Mouse (Mus musculus) midbrain, embryonic 11.5 days (tissue): ENCODE measurements around the gene Rgs3. TPM values are rescaled to one million over a fixed set of nuclear protein-coding genes. Genes with fewer than 3 reads are reported as not detected.

ENCODE experiments used
- ATAC-seq: fragments of 200-750 bp; cut with Nextera tagmentation; 2 replicates; pipeline ENCODE4 v1.8.0; 2017; ENCODE audit warnings: moderate TSS enrichment, moderate library complexity; ENCODE audit not compliant: low FRiP score
- DNase-seq: peaks from one replicate; pipeline ENCODE4 v3.0.0; 2015; ENCODE audit warnings: low spot score; ENCODE audit errors: missing footprints
- H3K27ac ChIP-seq: fragments of 300-500 bp; sonication (generic); 2 replicates; pipeline ENCODE4 v1.5.1; 2014; ENCODE audit warnings: low read depth, low read length
- H3K27me3 ChIP-seq: fragments of 300-500 bp; sonication (generic); 2 replicates; pipeline ENCODE4 v1.6.1; 2014; ENCODE audit warnings: mild to moderate bottlenecking, low read length, moderate library complexity, mixed read lengths; ENCODE audit not compliant: control insufficient read depth, insufficient read depth
- H3K36me3 ChIP-seq: fragments of 300-500 bp; sonication (generic); 2 replicates; pipeline ENCODE4 v1.6.1; 2014; ENCODE audit warnings: mild to moderate bottlenecking, low read length, moderate library complexity, mixed read lengths; ENCODE audit not compliant: control insufficient read depth, insufficient read depth
- H3K4me1 ChIP-seq: fragments of 300-500 bp; sonication (generic); 2 replicates; pipeline ENCODE4 v1.6.1; 2014; ENCODE audit warnings: low read length; ENCODE audit not compliant: control insufficient read depth, insufficient read depth
- H3K4me2 ChIP-seq: fragments of 300-500 bp; sonication (generic); 2 replicates; pipeline ENCODE4 v1.6.1; 2014; ENCODE audit warnings: mild to moderate bottlenecking, moderate library complexity
- H3K4me3 ChIP-seq: fragments of 300-500 bp; sonication (generic); 2 replicates; pipeline ENCODE4 v1.5.1; 2014; ENCODE audit warnings: low read depth, low read length
- H3K9ac ChIP-seq: fragments of 300-500 bp; sonication (generic); 2 replicates; pipeline ENCODE4 v1.6.1; 2014; ENCODE audit warnings: low read length
- H3K9me3 ChIP-seq: fragments of 300-500 bp; sonication (generic); 2 replicates; pipeline ENCODE4 v1.6.1; 2016; ENCODE audit warnings: low read length; ENCODE audit not compliant: control insufficient read depth
- WGBS: fragments of 180-500 bp; shearing (Covaris S2); extraction: QIAGEN DNeasy Blood & Tissue Kit; methylation state at CpG from one replicate; pipeline ENCODE4 v1.1.7; 2014; 5-methylcytosine and 5-hydroxymethylcytosine counted together
- polyA plus RNA-seq: library from polyadenylated mRNA; unstranded; fragments of >200 nt; fragmentation: Nextera tagmentation; extraction: Ambion mirVana; gene quantifications from 2 replicates; pipeline ENCODE4 v1.2.1, GENCODE M21; 2014

Gene Rgs3
- polyA plus RNA-seq, 1 experiment from 2014 or later = 23.9 TPM

DNA sequence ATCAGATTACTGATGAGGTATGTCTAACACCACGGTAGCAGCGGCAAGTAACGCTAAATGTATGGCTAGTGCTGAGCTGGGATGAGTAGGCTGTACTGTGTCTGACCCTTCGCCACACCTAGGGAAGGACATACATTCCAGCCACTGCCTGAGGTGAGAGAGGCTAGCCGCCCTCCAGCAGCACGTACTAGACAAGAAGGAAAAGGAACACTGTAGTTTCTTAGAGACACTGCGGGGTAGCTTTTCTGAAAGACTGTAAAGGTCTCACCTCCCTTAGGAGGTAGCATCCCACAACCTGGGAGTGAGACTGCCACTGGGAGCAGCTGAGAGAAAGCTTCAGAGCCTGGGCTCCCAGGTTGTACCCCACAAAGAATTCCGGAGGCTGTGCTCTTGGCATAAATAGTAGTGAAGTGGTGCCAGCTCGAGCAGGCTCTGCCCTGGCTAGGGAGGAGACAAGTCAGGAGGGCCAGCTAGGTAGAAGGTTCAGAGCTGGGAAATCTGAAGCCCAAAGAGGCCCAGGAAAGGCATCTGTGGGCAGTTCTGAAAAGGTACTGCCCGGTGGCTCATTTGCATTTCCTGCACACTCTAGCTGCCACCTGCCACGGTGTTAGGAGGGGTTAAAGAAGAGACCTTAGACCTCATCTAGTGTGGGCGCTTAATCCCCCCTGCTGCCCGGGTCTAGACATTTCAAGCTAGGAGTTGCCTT is 41.1 kb upstream of the Rgs3 start:
- ATAC-seq = peak; percentile 8; the same call in 1 of the 2 replicates
- peak overlapping the region; percentile 70 for H3K4me2 ChIP-seq
- WGBS = 56% methylated on average over 13 of the region's 13 CpGs
- no peaks in the 10 kb centered on the region for H3K27me3 ChIP-seq
- H3K4me1 ChIP-seq = peaks cover 14% of the 10 kb centered on the region
- H3K4me3 ChIP-seq = peak overlapping the region; percentile 65
- peak; percentile 86 for DNase-seq
- no peak overlapping the region for H3K27ac ChIP-seq
- H3K9ac ChIP-seq = peak overlapping the region; percentile 79; the same call in 1 of the 2 replicates
- H3K9me3 ChIP-seq = no peaks in the 10 kb centered on the region
- H3K36me3 ChIP-seq = no peaks in the 10 kb centered on the region

DNA sequence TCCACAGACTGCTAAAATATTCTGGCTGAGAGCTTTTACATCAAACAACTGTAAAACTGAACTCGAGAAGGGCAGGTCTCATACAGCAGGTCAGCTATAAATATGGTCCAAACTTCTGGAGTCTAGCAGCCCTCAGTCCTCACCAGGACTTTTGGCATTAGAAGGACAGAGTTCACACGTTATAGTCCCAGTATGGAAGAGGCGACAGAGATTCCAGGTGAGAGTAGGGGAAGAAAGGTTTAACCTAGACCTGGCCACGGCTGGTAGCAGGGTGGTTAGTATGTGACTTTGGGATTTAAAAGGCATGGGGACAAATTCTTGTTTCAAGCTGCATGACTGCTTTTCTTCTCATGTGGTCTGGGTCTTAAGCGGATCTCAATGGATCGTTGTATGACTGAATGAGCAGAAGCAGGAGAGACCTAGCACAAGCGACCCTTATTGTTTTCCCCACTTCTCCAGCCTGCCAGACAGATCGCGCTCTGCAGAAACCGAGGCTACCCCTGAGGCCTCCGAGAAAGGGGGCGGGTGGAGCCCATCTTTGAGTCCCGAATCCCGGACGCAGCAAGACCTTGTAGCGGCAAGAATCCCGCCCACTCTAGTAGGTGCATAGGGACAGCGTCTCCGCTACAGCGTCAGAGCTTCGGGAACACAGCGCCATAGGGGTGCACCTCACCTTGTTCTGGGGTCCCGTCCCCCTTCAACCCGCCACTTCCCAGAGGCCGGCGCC is 40.4 kb upstream of the Rgs3 start:
- WGBS = 2% methylated on average over 26 of the region's 26 CpGs
- Histone ChIP-seq H3K27ac (peak overlapping the region; percentile 67; the same call in 1 of the 2 replicates), H3K36me3 (no peaks in the 10 kb centered on the region), H3K27me3 (no peaks in the 10 kb centered on the region), H3K4me2 (peak overlapping the region; percentile 70), H3K9ac (peak overlapping the region; percentile 79), H3K9me3 (no peaks in the 10 kb centered on the region), H3K4me3 (peak overlapping the region; percentile 65), H3K4me1 (peaks cover 19% of the 10 kb centered on the region)
- ATAC-seq (peak; percentile 82), DNase-seq (peak; percentile 98)

DNA sequence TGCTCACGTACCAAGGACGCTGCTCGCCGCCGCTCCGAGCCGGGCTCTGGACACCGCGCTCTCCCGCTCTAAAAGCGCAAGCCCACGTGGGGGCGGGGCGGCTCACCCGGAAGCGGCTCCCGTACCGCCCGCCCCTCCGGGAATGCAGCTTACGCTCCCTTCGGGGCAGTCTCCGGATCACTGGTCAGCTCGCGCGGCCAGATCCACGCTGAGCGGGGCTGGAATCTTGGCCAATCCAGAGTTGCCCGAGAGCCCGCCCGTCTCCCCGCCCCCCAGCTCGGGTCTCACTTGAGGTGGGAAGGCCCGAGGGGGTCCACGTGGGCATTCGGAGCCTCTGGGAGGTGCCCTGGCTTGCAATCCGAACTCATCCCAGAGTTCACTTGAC is 39.8 kb upstream of the Rgs3 start, which contains the start of gene Alad:
Gene Alad (minus strand): TSS at position 70 of the 385 bp plus-strand sequence.
- WGBS = under 1% methylated on average over 37 of the region's 37 CpGs
- peak within 1 kb of the TSS; percentile 65 for H3K4me3 ChIP-seq
- H3K4me1 ChIP-seq = peaks cover 23% of the 10 kb centered on the region
- DNase-seq (no peak), ATAC-seq (peak; percentile 90)
- H3K36me3 ChIP-seq = no peaks in the 10 kb centered on the region
- H3K27ac ChIP-seq = peak within 1 kb of the TSS; percentile 67
- H3K27me3 ChIP-seq = no peaks in the 10 kb centered on the region
- peak within 1 kb of the TSS; percentile 70 for H3K4me2 ChIP-seq
- H3K9me3 ChIP-seq = no peaks in the 10 kb centered on the region
- H3K9ac ChIP-seq = peak within 1 kb of the TSS; percentile 79

DNA sequence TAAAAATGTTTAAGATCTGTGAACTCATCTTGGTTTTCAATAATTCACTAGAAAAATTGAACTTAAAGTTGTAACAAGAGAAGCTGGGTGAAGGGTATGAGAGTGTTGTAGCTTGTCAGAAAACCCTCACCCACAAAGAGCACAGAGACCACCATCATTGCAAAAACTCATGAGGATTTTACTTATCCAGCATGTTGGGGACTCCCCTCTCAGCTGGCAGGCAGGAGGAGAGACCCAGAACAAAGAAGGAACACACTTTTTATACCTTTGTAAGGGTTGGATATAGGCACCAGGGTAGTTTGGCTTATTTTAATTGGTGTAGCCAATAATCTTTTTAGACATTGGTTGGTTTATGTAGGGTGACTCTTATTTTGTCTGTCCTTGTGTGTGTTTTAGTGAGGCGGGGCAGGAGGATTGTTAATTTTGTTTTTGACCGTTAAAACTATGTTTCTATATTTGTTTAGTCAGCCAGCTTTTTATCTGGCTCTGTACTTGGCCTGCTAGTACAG is 38.7 kb upstream of the Rgs3 start:
- Histone ChIP-seq H3K27ac (no peak overlapping the region), H3K4me2 (no peak overlapping the region), H3K27me3 (no peaks in the 10 kb centered on the region), H3K4me1 (peaks cover 23% of the 10 kb centered on the region), H3K9ac (no peak overlapping the region), H3K36me3 (no peaks in the 10 kb centered on the region), H3K9me3 (no peaks in the 10 kb centered on the region), H3K4me3 (no peak overlapping the region)
- DNase-seq = no peak
- 87% methylated on average over 2 of the region's 2 CpGs for WGBS
- no peak for ATAC-seq

DNA sequence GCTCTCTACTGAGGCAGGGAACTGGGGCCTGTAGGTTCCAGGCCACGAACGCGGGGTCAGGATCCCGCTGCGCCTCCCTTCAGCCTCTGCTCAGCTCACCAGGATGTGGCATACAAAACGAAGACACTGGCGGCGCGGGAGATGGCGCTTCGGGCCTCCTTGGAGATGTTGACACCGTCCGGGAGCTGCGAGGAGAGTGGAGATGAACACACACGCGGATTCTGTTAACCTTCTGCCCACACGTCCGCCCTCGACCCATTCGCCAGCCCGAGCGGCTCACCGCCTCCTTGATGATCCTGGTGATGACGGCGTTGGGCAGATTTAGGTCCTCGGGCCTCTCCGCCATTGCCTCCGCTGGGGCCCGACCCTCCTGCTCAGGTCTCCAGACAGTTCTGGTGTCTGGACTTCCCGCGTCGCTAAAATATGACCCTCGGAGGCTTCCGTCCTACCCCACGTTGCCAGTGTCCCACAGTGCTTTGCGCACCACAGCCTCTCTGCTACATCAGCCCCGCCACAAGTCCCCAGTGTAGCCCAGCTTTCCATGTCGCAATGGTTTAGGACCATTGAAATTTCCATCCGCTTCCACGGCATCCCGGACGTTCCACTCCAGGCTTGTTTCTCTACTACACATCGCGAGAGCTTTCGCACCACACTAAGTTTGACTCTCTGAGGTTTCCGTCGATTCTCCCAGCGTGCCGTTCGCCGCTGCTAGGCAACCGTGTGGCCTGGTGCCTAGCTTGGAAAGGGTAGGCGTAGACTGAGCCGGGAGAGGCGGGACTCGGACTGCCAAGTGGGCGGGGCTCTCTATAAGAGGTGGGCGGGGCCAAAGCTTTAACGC is 34.8 kb upstream of the Rgs3 start, which contains the start of the genes Pole3 and 4933430I17Rik:
Gene Pole3 (minus strand): TSS at position 418 of the 838 bp plus-strand sequence.
Gene 4933430I17Rik (plus strand): TSS at position 719 of the 838 bp plus-strand sequence.
- DNase-seq = peak; percentile 99
- Histone ChIP-seq H3K36me3 (no peaks in the 10 kb centered on the region), H3K9me3 (no peaks in the 10 kb centered on the region), H3K4me3 (peak within 1 kb of the TSS; percentile 70), H3K27me3 (no peaks in the 10 kb centered on the region), H3K4me1 (peaks cover 12% of the 10 kb centered on the region), H3K27ac (peak within 1 kb of the TSS; percentile 89), H3K4me2 (peak within 1 kb of the TSS; percentile 74), H3K9ac (peak within 1 kb of the TSS; percentile 84)
- WGBS = under 1% methylated on average over 59 of the region's 59 CpGs
- peak; percentile 98 for ATAC-seq

DNA sequence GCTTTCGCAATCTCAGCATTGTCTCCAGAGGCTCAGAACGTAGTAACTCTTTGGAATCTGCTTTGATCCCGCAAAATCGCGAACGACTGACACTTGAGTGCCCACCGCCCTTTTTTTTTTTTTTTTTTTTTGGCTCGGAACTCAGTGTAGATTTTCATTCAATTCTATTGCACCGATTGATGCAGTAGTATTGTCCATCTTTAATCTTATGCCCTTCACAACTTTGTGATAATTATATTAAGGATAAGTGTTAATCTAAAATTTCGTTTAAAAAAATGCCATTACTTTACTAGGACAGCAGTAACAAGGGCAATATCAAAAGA is 34.2 kb upstream of the Rgs3 start:
- Histone ChIP-seq H3K4me2 (peak overlapping the region; percentile 74), H3K27ac (no peak overlapping the region), H3K4me1 (peaks cover 11% of the 10 kb centered on the region), H3K9ac (peak overlapping the region; percentile 30; the same call in 1 of the 2 replicates), H3K36me3 (no peaks in the 10 kb centered on the region), H3K4me3 (peak overlapping the region; percentile 70), H3K27me3 (no peaks in the 10 kb centered on the region), H3K9me3 (no peaks in the 10 kb centered on the region)
- ATAC-seq (no peak), DNase-seq (no peak)
- WGBS = 0% methylated on average over 10 of the region's 10 CpGs

DNA sequence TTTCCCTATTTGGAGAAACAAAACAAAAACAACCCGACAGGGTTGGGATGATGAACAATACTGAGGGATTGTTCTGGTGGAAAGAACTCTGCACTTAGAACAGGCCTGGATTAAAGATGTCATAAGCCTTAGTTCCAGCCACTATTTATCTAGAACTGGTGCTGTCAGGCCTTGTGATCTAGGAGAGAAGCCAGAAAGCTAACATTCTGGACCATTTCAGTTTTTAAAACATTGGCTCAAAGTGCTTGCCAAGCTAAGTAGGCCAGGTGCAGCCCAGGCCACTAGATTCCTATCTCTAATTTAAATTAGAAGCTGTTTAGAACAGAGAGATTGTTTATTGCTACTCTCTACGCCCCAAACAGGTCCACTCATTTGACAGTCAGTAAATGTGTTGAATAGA is 33.4 kb upstream of the Rgs3 start:
- H3K27ac ChIP-seq = no peak overlapping the region
- no peak for ATAC-seq
- no peak overlapping the region for H3K4me3 ChIP-seq
- peaks cover 8% of the 10 kb centered on the region for H3K4me1 ChIP-seq
- DNase-seq = no peak
- H3K9me3 ChIP-seq = no peaks in the 10 kb centered on the region
- H3K9ac ChIP-seq = no peak overlapping the region
- WGBS = 63% methylated on average over 2 of the region's 2 CpGs
- H3K36me3 ChIP-seq = no peaks in the 10 kb centered on the region
- H3K27me3 ChIP-seq = no peaks in the 10 kb centered on the region
- no peak overlapping the region for H3K4me2 ChIP-seq

DNA sequence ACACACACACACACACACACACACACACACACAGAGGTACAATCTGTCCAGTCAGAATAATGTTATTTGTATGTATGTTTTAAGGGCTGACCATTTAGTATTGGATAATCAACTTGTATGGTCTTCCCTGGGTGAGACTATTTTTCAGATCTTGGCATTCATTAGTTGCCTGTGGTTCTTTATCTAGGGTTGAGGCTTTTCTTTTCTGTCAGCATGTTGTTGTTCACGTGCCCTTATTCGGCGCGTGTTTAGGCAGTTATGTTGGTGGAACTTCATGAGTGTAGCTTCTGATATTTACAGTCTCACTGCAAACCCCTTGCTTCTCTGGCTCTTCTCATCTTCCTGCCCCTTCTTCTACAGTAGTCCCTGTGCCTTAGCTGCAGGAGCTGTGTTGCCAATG is 32.0 kb upstream of the Rgs3 start:
- no peak for ATAC-seq
- WGBS = 88% methylated on average over 4 of the region's 4 CpGs

More for the DNA sequence above, 32.0 kb upstream of the Rgs3 start:
- H3K27me3 ChIP-seq = no peaks in the 10 kb centered on the region
- no peaks in the 10 kb centered on the region for H3K9me3 ChIP-seq
- H3K36me3 ChIP-seq = no peaks in the 10 kb centered on the region
- H3K27ac ChIP-seq = no peak overlapping the region
- no peak overlapping the region for H3K4me3 ChIP-seq
- no peak overlapping the region for H3K9ac ChIP-seq
- H3K4me1 ChIP-seq = peaks cover 8% of the 10 kb centered on the region
- DNase-seq = no peak
- no peak overlapping the region for H3K4me2 ChIP-seq
